Mouse (Mus musculus): ENCODE results near the gene Atat1. TPM values are rescaled to one million over a fixed set of nuclear protein-coding genes. Genes with fewer than 3 reads are reported as not detected.

Gene Atat1
- total and polyA plus RNA-seq, 3 experiments: 10.5 to 18.3 (median 16.3) TPM

DNA sequence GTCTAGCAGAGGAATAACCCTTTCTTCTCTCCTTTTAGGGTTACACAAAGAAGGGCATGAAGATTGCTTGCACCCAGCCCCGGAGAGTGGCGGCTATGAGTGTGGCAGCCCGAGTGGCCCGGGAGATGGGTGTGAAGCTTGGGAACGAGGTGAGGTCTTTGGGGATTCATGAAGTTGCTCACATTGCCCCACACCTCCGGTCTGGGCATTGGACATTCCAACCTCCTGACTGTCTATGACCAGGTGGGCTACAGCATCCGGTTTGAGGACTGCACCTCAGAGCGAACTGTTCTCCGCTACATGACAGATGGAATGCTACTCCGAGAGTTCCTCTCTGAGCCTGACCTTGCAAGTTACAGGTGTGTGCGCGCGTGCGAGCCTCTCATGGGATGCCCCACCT lies 26.1 kb downstream of the Atat1 start:
- H3K36me3 ChIP-seq (replicated peaks): peaks cover 80% of the 10 kb centered on the region
- DNase-seq (ENCODE audit: low spot score): no peak
- no peak for ATAC-seq (ENCODE audit: extremely low read depth, insufficient number of reproducible peaks, low FRiP score, poor library complexity, severe bottlenecking)
- TF ChIP-seq GATA2 (IDR thresholded peaks at IDR 0.05; ENCODE audit: borderline replicate concordance, low read depth, low read length): no peak
- TF ChIP-seq GATA1 (IDR thresholded peaks at IDR 0.05; ENCODE audit: borderline replicate concordance, low read length): no peak
- TF ChIP-seq CTCF (IDR thresholded peaks at IDR 0.05; ENCODE audit: low read depth, low read length): no peak
- no peak for TF ChIP-seq POLR2AphosphoS5 (IDR thresholded peaks at IDR 0.05; ENCODE audit: insufficient replicate concordance, low read depth, low read length)
- TF ChIP-seq TAL1 (conservative IDR thresholded peaks at IDR 0.05; ENCODE audit: low read depth, low read length): no peak
- H3K27me3 ChIP-seq (ENCODE audit: insufficient read depth, low read length): no peaks in the 10 kb centered on the region
- H3K4me3 ChIP-seq (ENCODE audit: low read depth, low read length): no peak overlapping the region
- H3K9me3 ChIP-seq (replicated peaks): no peaks in the 10 kb centered on the region
- H3K4me1 ChIP-seq (ENCODE audit: insufficient read depth, low read depth, low read length): peaks cover 22% of the 10 kb centered on the region

DNA sequence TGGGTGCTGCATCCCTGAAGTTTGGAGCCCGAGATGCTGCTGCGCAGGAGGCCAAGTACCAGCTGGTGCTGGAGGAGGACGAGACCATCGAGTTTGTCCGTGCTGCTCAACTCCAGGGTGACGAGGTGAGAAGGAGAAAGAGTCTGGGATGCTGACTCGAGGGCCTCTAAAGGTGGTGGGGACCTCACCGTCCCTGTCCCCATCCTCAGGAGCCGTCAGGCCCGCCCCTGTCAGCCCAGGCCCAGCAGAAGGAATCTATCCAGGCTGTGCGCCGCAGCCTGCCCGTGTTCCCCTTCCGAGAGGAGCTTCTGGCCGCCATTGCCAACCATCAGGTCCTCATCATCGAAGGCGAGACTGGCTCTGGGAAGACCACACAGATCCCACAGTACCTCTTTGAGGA lies 27.0 kb downstream of the Atat1 start:
- ATAC-seq (ENCODE audit: extremely low read depth, insufficient number of reproducible peaks, low FRiP score, poor library complexity, severe bottlenecking): no peak
- Histone ChIP-seq H3K36me3 (replicated peaks) (peaks cover 72% of the 10 kb centered on the region), H3K27me3 (ENCODE audit: insufficient read depth, low read length) (no peaks in the 10 kb centered on the region)

DNA sequence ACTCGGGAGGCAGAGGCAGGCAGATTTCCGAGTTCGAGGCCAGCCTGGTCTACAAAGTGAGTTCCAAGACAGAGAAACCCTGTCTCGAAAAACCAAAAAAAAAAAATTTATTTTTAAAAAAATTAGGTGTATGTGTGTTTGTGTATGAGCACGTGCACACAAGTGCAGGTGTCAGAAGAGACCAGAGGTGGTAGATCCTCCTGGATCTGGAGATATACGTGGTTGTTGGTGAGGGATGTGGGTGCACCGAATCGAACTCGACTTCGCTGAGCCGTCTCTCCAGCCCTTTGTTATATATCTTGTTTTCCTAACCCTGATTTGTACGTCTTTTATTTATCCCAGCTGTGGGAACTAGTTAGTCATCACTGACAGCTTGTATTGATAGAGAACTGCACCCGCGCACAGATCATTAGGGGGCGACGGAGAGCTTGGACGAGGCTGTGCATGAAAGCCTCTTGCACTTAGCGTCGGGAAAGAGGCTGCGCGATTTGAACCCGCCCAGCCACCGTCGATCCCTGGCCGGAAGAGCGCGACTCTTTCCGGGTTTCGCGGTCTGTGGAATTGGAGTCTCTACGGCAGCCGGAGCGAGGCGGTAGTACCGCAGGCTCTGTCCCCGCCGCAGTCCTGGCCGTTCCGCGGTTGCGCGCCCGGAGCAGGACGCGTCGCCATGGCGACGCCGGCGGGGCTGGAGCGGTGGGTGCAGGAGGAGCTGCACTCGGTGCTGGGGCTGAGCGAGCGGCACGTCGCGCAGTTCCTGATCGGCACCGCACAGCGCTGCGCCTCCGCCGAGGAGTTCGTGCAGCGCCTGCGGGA lies 30.4 kb downstream of the Atat1 start, which contains the start of gene Dhx16:
Dhx16 (plus strand) TSS at position 575 of the 813 bp plus-strand sequence.
- DNase-seq (ENCODE audit: low spot score): peak; percentile 82
- peak within 1 kb of the TSS; percentile 99 for H3K4me3 ChIP-seq (ENCODE audit: low read depth, low read length)
- no peaks in the 10 kb centered on the region for H3K9me3 ChIP-seq (replicated peaks)
- H3K27me3 ChIP-seq (ENCODE audit: insufficient read depth, low read length): no peaks in the 10 kb centered on the region
- peak; percentile 77 for ATAC-seq (ENCODE audit: extremely low read depth, insufficient number of reproducible peaks, low FRiP score, poor library complexity, severe bottlenecking)
- TF ChIP-seq TAL1 (conservative IDR thresholded peaks at IDR 0.05; ENCODE audit: low read depth, low read length) (no peak), GATA1 (IDR thresholded peaks at IDR 0.05; ENCODE audit: borderline replicate concordance, low read length) (no peak), POLR2AphosphoS5 (IDR thresholded peaks at IDR 0.05; ENCODE audit: insufficient replicate concordance, low read depth, low read length) (no peak), GATA2 (IDR thresholded peaks at IDR 0.05; ENCODE audit: borderline replicate concordance, low read depth, low read length) (no peak), CTCF (IDR thresholded peaks at IDR 0.05; ENCODE audit: low read depth, low read length) (no peak)
- H3K4me1 ChIP-seq (ENCODE audit: insufficient read depth, low read depth, low read length): peaks cover 34% of the 10 kb centered on the region
- peaks cover 56% of the 10 kb centered on the region for H3K36me3 ChIP-seq (replicated peaks)

More for the DNA sequence above, 27.0 kb downstream of the Atat1 start:
- DNase-seq (ENCODE audit: low spot score): no peak
- TF ChIP-seq GATA2 (IDR thresholded peaks at IDR 0.05; ENCODE audit: borderline replicate concordance, low read depth, low read length): no peak
- TF ChIP-seq POLR2AphosphoS5 (IDR thresholded peaks at IDR 0.05; ENCODE audit: insufficient replicate concordance, low read depth, low read length): no peak
- no peak for TF ChIP-seq CTCF (IDR thresholded peaks at IDR 0.05; ENCODE audit: low read depth, low read length)
- TF ChIP-seq GATA1 (IDR thresholded peaks at IDR 0.05; ENCODE audit: borderline replicate concordance, low read length): no peak
- TF ChIP-seq TAL1 (conservative IDR thresholded peaks at IDR 0.05; ENCODE audit: low read depth, low read length): no peak
- H3K4me3 ChIP-seq (ENCODE audit: low read depth, low read length): no peak overlapping the region
- no peaks in the 10 kb centered on the region for H3K9me3 ChIP-seq (replicated peaks)
- H3K4me1 ChIP-seq (ENCODE audit: insufficient read depth, low read depth, low read length): peaks cover 22% of the 10 kb centered on the region

DNA sequence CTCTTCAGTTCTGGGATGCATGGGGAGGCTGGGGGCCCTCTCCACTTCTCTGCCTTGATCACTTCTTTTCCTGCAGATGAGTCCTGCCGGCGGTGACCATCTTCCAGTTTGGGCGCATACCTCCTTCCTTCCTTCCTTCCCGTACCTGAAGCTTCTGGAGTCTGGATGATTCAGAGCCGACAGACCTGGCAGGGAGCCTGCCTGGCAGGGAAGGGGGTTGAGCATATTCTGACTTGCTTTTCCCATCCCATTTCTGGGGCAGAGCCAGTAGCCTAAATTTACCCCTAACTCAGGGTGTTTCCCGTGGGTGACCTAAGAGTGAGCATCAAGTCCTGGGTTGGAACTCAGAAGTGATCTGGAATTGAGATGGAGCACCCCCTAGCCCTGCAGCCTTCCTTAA lies 35.2 kb downstream of the Atat1 start:
- H3K9me3 ChIP-seq (replicated peaks): peaks cover 4% of the 10 kb centered on the region; the same call in 1 of the 2 replicates
- H3K27me3 ChIP-seq (ENCODE audit: insufficient read depth, low read length): no peaks in the 10 kb centered on the region
- peaks cover 47% of the 10 kb centered on the region for H3K36me3 ChIP-seq (replicated peaks)
- TF ChIP-seq POLR2AphosphoS5 (IDR thresholded peaks at IDR 0.05; ENCODE audit: insufficient replicate concordance, low read depth, low read length): no peak
- TF ChIP-seq GATA2 (IDR thresholded peaks at IDR 0.05; ENCODE audit: borderline replicate concordance, low read depth, low read length): no peak
- no peak overlapping the region for H3K4me3 ChIP-seq (ENCODE audit: low read depth, low read length)
- ATAC-seq (ENCODE audit: extremely low read depth, insufficient number of reproducible peaks, low FRiP score, poor library complexity, severe bottlenecking) (no peak), DNase-seq (ENCODE audit: low spot score) (no peak)
- H3K4me1 ChIP-seq (ENCODE audit: insufficient read depth, low read depth, low read length): peaks cover 56% of the 10 kb centered on the region

DNA sequence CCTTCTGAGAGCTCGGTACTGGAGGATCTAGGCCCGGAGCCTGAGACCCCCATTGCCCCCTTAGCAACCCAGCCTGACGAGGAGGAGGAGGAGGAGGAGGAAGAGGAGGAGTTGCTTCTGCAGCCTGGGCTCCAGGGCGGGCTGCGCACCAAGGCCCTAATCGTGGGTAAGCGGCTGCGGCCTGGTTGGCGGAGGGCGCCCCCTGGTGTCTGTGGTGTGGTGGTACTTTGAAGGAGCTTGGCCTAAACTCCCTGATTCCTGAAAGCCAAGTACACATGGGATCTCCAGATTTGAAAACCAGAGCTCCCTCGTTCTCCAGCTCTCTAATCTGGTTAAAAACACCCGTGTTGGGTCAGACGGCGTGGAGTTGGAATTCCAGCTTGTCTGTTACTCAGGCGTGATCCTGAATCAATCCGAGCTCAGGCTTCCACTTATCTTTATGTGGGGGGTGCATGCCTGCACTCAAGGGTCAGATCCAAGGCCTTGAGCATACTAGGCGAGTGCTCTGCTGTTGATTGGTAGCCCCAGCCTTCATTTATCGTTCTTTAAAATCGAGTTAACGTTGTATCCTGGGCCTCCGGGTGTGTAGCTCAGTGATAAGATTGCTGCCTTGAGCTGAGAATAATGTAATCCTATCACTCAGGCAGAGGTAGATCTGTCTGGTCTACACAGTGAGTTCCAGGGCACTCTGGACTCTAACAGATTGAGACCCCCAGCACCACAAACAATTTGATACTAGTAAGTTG lies 35.9 kb downstream of the Atat1 start:
- Histone ChIP-seq H3K4me3 (ENCODE audit: low read depth, low read length) (peak overlapping the region; percentile 44; the same call in 1 of the 2 replicates), H3K9me3 (replicated peaks) (peaks cover 4% of the 10 kb centered on the region; the same call in 1 of the 2 replicates)

More for the DNA sequence above, 35.9 kb downstream of the Atat1 start:
- Histone ChIP-seq H3K36me3 (replicated peaks) (peaks cover 47% of the 10 kb centered on the region), H3K27me3 (ENCODE audit: insufficient read depth, low read length) (no peaks in the 10 kb centered on the region), H3K4me1 (ENCODE audit: insufficient read depth, low read depth, low read length) (peaks cover 61% of the 10 kb centered on the region)
- no peak for TF ChIP-seq GATA1 (IDR thresholded peaks at IDR 0.05; ENCODE audit: borderline replicate concordance, low read length)
- TF ChIP-seq POLR2AphosphoS5 (IDR thresholded peaks at IDR 0.05; ENCODE audit: insufficient replicate concordance, low read depth, low read length): no peak
- peak; percentile 83 for TF ChIP-seq CTCF (IDR thresholded peaks at IDR 0.05; ENCODE audit: low read depth, low read length)
- peak; percentile 38 for TF ChIP-seq TAL1 (conservative IDR thresholded peaks at IDR 0.05; ENCODE audit: low read depth, low read length)
- no peak for TF ChIP-seq GATA2 (IDR thresholded peaks at IDR 0.05; ENCODE audit: borderline replicate concordance, low read depth, low read length)
- DNase-seq (ENCODE audit: low spot score) (peak; percentile 64), ATAC-seq (ENCODE audit: extremely low read depth, insufficient number of reproducible peaks, low FRiP score, poor library complexity, severe bottlenecking) (peak; percentile 23)

Data from G1E (cell line).